Mouse (Mus musculus): ENCODE measurements around the gene Tmub1.
"Not testable (repeated sequence)": the region's sequence is repeated elsewhere in the genome, so short reads cannot be mapped to it uniquely, and the experiment has no call there.

Tmub1 gene

GRCm38 (mm10) chr5:24396254-24396653 lies 51.4 kb downstream of the Tmub1 start:
- ATAC-seq (ENCODE audit: insufficient number of reproducible peaks, low FRiP score, low TSS enrichment) = not testable (repeated sequence)
